Mouse (Mus musculus) E14TG2a.4 (cell line): ENCODE results near the gene Sash1.

Experiments used
- H3K27me3 ChIP-seq: 2 replicates; pipeline ENCODE4 v1.6.1; 2014; ENCODE audit warnings: low read length, control low read depth; ENCODE audit not compliant: insufficient read depth
- H3K36me3 ChIP-seq: 2 replicates; pipeline ENCODE4 v1.6.1; 2014; ENCODE audit warnings: low read length, control low read depth; ENCODE audit not compliant: insufficient read depth
- H3K4me1 ChIP-seq: replicated peaks from 2 replicates; pipeline ENCODE4 v1.6.1; 2014; ENCODE audit warnings: low read depth, low read length, control low read depth
- H3K4me3 ChIP-seq: replicated peaks from 2 replicates; pipeline ENCODE4 v1.5.1; 2014; ENCODE audit warnings: mild to moderate bottlenecking, low read length
- H3K9me3 ChIP-seq: 2 replicates; pipeline ENCODE4 v1.6.1; 2014; ENCODE audit warnings: low read length, control low read depth
- CTCF ChIP-seq: conservative IDR thresholded peaks from 2 replicates; pipeline ENCODE4 v1.5.1; 2014; ENCODE audit warnings: low read length
- NANOG ChIP-seq: IDR thresholded peaks from 2 replicates; pipeline ENCODE4 v1.6.1; 2014; ENCODE audit warnings: borderline replicate concordance, low read length, mixed read lengths
- POU5F1 ChIP-seq: IDR thresholded peaks from 2 replicates; pipeline ENCODE4 v1.6.1; 2014; ENCODE audit warnings: low read length, borderline replicate concordance

The Sash1 gene

GRCm38 (mm10) chr10:8810496-8810895 is 75.4 kb downstream of the Sash1 start:
- Histone ChIP-seq H3K27me3 (no peaks in the 10 kb centered on the region), H3K9me3 (no peaks in the 10 kb centered on the region), H3K4me1 (peaks cover 15% of the 10 kb centered on the region), H3K4me3 (no peak overlapping the region), H3K36me3 (peaks cover 72% of the 10 kb centered on the region)
- TF ChIP-seq CTCF, result no peak

DNA sequence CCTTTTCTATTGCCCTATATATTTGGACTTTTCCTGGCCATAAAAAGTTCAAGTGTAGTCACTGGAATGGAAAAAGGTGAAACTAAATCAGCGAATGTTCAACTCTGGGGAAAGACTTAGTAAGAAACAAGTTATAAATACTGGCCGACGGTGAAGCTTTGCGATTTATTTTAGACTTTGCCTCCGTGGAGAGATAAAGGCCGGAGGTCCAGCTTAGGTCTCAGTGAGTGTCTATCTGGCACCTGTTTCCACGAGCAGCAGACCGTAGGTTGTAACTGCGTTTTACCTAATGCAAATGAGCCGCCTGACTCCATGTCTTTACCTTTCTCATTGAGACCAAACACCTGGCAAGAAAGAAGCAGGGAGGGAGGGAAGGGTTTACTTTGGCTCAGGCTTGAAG is 77.5 kb downstream of the Sash1 start:
- Histone ChIP-seq H3K9me3 (no peaks in the 10 kb centered on the region), H3K4me3 (no peak overlapping the region), H3K36me3 (peaks cover 76% of the 10 kb centered on the region), H3K27me3 (no peaks in the 10 kb centered on the region), H3K4me1 (peaks cover 30% of the 10 kb centered on the region)
- no peak for TF ChIP-seq NANOG

- H3K27me3 ChIP-seq, result no peaks in the 10 kb centered on the region
- H3K4me1 ChIP-seq, result peaks cover 33% of the 10 kb centered on the region
- H3K4me3 ChIP-seq, result no peak overlapping the region
- no peaks in the 10 kb centered on the region for H3K9me3 ChIP-seq
- H3K36me3 ChIP-seq, result peaks cover 76% of the 10 kb centered on the region
- TF ChIP-seq CTCF (no peak), NANOG (no peak)
Measured at GRCm38 (mm10) chr10:8807581-8807980, 78.3 kb downstream of the Sash1 start.

DNA sequence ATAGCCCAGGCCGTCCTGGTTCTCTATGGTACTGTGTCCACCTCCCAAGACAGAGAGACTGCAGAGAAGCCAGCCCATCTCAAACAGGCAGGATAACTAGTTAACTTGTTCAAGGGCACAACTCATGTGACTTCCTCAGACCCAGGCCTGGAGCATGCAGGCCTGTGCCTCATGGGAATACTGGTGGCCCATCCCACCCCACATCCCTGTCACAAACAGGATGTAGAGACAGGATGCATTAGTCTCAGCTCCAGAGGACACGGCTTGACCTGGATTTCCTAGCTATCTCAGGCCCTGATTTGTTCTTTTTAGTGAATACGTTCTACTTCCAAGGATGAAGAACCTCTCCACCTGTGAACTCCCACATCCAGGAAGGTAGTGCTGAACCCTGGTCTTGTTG is 80.5 kb downstream of the Sash1 start:
- TF ChIP-seq NANOG, result no peak
- TF ChIP-seq POU5F1, result no peak
- no peak for TF ChIP-seq CTCF
- H3K27me3 ChIP-seq, result no peaks in the 10 kb centered on the region
- peaks cover 72% of the 10 kb centered on the region for H3K36me3 ChIP-seq
- no peaks in the 10 kb centered on the region for H3K9me3 ChIP-seq
- H3K4me1 ChIP-seq, result peaks cover 54% of the 10 kb centered on the region
- H3K4me3 ChIP-seq, result no peak overlapping the region

- TF ChIP-seq CTCF, result no peak
- TF ChIP-seq NANOG, result no peak
- no peak for TF ChIP-seq POU5F1
- H3K9me3 ChIP-seq, result peaks cover 3% of the 10 kb centered on the region
- peaks cover 80% of the 10 kb centered on the region for H3K36me3 ChIP-seq
- no peaks in the 10 kb centered on the region for H3K27me3 ChIP-seq
- H3K4me1 ChIP-seq, result peaks cover 58% of the 10 kb centered on the region
- no peak overlapping the region for H3K4me3 ChIP-seq
Measured at GRCm38 (mm10) chr10:8804292-8804691, 81.6 kb downstream of the Sash1 start.

DNA sequence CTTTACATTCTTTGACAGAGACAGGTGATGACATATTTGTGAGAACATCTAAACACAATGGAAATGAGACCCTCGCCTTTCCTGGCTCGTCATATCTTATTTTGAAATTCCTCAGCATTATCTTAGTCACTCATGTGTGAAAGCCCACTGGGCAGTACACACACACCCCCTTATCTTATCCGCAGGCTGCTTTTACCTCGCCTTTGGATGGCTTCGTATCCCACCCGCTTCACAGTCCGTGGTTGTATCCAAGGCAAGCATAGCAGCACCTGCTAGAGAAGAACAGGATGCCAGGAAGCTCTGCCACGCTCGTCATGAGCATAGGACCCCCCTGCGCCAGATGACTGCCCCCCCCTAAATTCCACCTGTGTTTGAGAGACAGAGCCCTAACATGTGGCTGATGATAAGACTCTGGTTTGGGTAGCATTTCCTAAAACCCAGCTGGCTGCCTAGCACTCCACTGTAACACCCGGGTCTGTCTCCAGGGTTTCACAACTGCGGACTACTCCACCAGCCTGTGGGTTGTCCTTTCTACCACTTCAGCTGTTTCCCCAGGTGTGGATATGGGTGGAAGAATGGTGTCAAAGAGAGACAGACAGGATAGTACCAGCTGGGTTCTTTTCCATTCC is 84.0 kb downstream of the Sash1 start:
- peak overlapping the region; percentile 67 for H3K4me3 ChIP-seq
- peaks cover 85% of the 10 kb centered on the region for H3K36me3 ChIP-seq
- TF ChIP-seq NANOG, result no peak
- no peak for TF ChIP-seq CTCF
- no peak for TF ChIP-seq POU5F1
- peaks cover 51% of the 10 kb centered on the region for H3K4me1 ChIP-seq
- no peaks in the 10 kb centered on the region for H3K27me3 ChIP-seq
- H3K9me3 ChIP-seq, result peaks cover 7% of the 10 kb centered on the region

- Histone ChIP-seq H3K4me3 (peak overlapping the region; percentile 67), H3K27me3 (no peaks in the 10 kb centered on the region), H3K4me1 (peaks cover 51% of the 10 kb centered on the region), H3K9me3 (peaks cover 7% of the 10 kb centered on the region), H3K36me3 (peaks cover 81% of the 10 kb centered on the region)
- TF ChIP-seq NANOG (no peak), POU5F1 (no peak), CTCF (no peak)
Measured at GRCm38 (mm10) chr10:8801139-8801613, 84.7 kb downstream of the Sash1 start.

- Histone ChIP-seq H3K36me3 (peaks cover 75% of the 10 kb centered on the region), H3K4me3 (no peak overlapping the region), H3K9me3 (peaks cover 7% of the 10 kb centered on the region), H3K4me1 (peaks cover 30% of the 10 kb centered on the region), H3K27me3 (no peaks in the 10 kb centered on the region)
- TF ChIP-seq POU5F1 (no peak), CTCF (no peak), NANOG (no peak)
Measured at GRCm38 (mm10) chr10:8797826-8798225, 88.0 kb downstream of the Sash1 start.

DNA sequence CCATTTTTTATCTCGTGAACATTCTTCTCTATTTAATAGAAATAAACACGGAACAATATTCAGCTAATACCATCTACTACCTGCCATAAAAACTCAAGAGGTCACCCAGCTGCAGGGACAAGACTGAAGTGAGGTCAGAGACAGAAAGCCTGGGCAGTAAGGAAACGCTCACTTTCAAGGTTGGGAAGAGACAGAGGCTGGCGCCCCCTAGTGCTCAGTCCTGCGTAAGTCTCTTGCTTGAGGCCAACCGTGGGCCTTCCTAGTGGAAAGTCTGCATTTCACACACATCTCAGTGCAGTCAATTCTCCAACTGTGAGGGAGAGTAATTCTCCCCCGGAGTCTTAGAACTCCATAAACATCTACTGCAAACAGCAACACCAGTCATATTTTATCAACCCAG is 90.5 kb downstream of the Sash1 start:
- H3K36me3 ChIP-seq, result peaks cover 74% of the 10 kb centered on the region
- H3K9me3 ChIP-seq, result peaks cover 7% of the 10 kb centered on the region
- peaks cover 6% of the 10 kb centered on the region for H3K4me1 ChIP-seq
- TF ChIP-seq NANOG (no peak), POU5F1 (no peak), CTCF (peak; percentile 85)
- no peak overlapping the region for H3K4me3 ChIP-seq
- H3K27me3 ChIP-seq, result no peaks in the 10 kb centered on the region
